Mouse (Mus musculus): Measurements from ENCODE around the gene Trdn. TPM values are rescaled to one million over a fixed set of nuclear protein-coding genes. Genes with fewer than 3 reads are reported as not detected.

Trdn gene
- polyA plus RNA-seq (2014; fragmentation: Illumina TruSeq; extraction: RNeasy Lipid Tissue Mini Kit (QIAGEN cat#74804); ENCODE audit: low read depth, low replicate concordance): 1.4 TPM

DNA sequence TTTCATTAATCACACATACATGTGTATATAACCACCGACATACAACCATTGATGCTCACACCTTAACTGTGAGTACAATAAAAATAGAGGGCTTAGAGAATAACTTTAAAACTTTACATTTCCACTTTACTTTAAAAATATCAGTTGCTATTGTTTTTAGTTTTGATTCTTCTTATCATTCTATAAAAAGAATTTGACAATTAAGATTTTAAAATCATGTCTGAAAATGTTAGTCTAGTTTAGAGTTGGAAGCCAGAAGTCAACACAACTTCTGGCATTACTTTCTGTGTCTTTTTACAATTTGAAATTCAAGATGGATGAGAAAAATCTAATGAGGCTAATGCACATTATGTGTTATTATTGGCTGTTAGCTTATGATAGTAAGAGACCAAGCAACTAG, at the start of gene Trdn:
TSS of gene Trdn (plus strand) at position 301 of the 400 bp plus-strand sequence.

Other genes with a start within 250 kb of the Trdn start
- gene Nkain2, start 190.1 kb upstream of the Trdn start, polyA plus RNA-seq (2014; fragmentation: Illumina TruSeq; extraction: RNeasy Lipid Tissue Mini Kit (QIAGEN cat#74804); ENCODE audit: low read depth, low replicate concordance): 1.8 TPM

All from testis, adult 10 weeks (tissue).